Mouse (Mus musculus) ovary, postnatal 10 days (tissue): Measurements from ENCODE around the gene Olfr330.
"Not testable (repeated sequence)": the region's sequence is repeated elsewhere in the genome, so short reads cannot be mapped to it uniquely, and the experiment has no call there.

ENCODE experiments used
- DNase-seq: peaks from one replicate; pipeline ENCODE4 v3.0.0; 2022; ENCODE audit warnings: low spot score

Olfr330 gene

DNA sequence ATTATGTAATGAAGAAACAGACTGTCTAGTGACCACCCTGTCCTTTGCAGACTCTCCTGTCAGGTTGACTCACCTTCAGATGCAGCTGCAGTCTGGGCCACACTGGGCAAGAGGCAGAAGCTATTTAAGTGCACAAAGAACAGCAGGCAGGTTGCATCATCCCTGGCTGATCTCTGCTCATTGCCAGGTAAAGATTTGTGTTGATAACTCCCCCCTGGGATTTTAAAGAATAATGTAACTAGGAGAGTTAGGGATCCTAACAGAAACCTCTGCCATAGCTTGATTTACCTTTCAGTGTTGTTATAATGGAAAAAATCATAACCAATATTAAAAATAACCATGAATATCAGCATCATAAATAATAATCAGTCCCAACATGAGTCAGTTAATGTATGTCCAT, at the start of gene Olfr330:
TSS of gene Olfr330 (minus strand) at position 101 of the 400 bp plus-strand sequence.
- not testable (repeated sequence) for DNase-seq

GRCm38 (mm10) chr11:58578636-58579035, 44.0 kb upstream of the Olfr330 start:
- DNase-seq, result no peak

GRCm38 (mm10) chr11:58577430-58577829, 42.8 kb upstream of the Olfr330 start, which contains the start of gene Olfr325:
TSS of gene Olfr325 (plus strand) at chr11:58577730.
- DNase-seq, result no peak

DNA sequence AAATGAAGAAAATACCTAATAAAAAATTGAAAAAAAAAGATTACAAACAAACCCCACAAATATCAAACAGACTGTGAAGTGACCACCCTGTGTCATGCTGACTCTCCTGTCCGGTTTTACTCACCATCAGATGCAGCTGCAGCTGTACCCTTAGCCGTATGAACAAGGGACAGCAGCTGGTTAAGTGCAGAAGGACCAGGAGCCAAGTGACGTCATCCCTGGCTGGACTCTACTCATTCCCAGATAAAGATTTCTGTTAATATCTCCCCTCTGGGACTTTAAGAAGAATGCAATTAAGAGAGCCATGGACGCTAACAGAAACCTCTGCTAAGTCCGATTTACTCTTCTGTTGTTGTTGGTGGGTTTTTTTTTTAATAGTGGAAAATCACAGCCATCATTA, 35.8 kb upstream of the Olfr330 start, which contains the start of gene Olfr224:
TSS of gene Olfr224 (minus strand) at position 149 of the 400 bp plus-strand sequence.
- DNase-seq, result no peak

DNA sequence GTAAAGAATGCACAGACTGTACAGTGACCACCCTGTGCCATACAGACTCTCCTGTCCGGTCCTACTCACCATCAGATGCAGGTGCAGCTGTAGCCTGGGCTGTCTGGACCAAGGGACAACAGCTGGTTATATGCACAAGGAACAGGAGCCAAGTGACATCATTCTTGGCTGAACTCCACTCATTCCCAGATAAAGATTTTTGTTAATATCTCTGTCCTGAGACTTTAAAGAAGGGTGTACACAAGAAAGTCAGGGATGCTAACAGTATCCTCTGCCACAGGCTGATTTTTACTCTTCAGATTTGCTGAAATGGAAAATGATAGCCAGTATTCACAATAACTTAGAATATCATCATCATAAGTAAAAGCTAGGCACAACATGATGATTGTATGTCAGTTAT, 20.9 kb upstream of the Olfr330 start, which contains the start of gene Olfr328:
TSS of gene Olfr328 (minus strand) at position 101 of the 400 bp plus-strand sequence.
- no peak for DNase-seq

GRCm38 (mm10) chr11:58546322-58546721, 11.7 kb upstream of the Olfr330 start, which contains the start of gene Olfr329-ps:
TSS of gene Olfr329-ps (minus strand) at chr11:58546422.
- no peak for DNase-seq

GRCm38 (mm10) chr11:58519756-58520155, 14.9 kb downstream of the Olfr330 start:
- peak; percentile 15 for DNase-seq

DNA sequence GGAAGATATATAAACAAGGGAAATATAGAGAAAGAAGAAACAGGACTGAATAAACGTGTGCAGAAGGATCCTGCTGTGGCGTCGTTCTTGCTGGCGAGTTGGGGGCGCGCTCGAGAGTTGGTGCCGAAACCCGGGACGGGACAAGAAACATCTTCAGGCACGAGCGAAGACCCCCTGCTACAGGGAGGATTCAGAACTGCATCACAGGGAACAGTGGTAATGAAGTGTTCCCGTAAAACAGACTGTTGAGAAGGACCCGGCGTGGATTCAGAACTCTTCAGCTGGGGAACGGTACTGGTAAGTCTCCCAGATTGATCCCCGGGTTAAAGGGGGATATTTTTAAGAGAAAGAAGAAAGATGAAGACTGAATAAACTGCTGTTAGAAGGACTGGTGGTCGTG, 15.7 kb downstream of the Olfr330 start:
- peak; percentile 67 for DNase-seq

GRCm38 (mm10) chr11:58509058-58509457, 25.6 kb downstream of the Olfr330 start:
- not testable (repeated sequence) for DNase-seq

DNA sequence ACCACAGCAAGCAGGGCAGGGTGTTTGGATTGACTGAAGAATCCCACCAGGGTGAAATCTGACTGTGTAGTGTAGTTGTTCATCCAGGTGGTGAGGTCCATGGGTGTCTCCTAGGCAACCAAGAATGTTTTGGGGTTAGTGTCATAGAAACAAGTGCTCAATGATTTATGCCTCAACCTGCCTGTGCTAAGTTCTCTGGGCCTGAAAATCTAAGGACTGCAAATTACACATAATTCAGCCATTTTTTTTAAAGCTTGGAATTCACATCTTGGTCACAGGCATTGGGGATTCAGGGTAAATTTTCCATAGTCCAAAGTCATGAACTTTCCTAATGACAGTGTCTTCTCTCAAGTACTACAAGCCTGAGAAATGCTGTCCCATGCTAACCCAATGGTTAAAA, 32.2 kb downstream of the Olfr330 start, which contains the start of gene Olfr331:
TSS of gene Olfr331 (minus strand) at position 101 of the 400 bp plus-strand sequence.
- DNase-seq, result not testable (repeated sequence)

GRCm38 (mm10) chr11:58499290-58499689, 35.3 kb downstream of the Olfr330 start:
- DNase-seq, result no peak

GRCm38 (mm10) chr11:58498761-58499160, 35.9 kb downstream of the Olfr330 start:
- DNase-seq, result no peak

- no peak for DNase-seq
Measured at GRCm38 (mm10) chr11:58492455-58492854, 42.2 kb downstream of the Olfr330 start, which contains the start of gene Olfr332. TSS of gene Olfr332 (minus strand) at chr11:58492555.
